Mouse (Mus musculus): ENCODE measurements around the gene Prdm4. TPM values are rescaled to one million over a fixed set of nuclear protein-coding genes. Genes with fewer than 3 reads are reported as not detected.

The Prdm4 gene
- polyA plus RNA-seq, 1 experiment from 2014 or later = 10.1 TPM

DNA sequence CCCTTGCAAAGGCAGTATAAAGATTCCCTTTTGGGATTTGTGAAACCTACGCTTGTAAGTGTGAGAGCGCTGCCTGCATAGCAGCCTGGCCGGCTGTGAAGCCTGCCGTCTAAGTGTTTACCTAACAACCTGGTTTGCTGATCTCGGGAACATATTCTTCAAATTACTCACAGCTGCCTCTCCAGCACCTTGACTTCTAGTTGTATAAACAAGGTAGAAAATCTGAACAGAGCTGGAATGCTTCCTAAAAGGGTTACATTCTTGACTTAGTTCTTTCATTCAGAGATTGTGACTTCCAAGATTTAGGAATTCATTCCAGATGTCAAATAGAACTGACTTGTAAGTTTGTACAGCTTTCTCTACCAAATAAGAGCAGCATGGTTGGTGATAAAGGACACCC, 41.1 kb downstream of the Prdm4 start:
- peaks cover 9% of the 10 kb centered on the region for H3K4me1 ChIP-seq (ENCODE audit: control insufficient read depth, insufficient read depth, low read length)
- no peak overlapping the region for H3K27ac ChIP-seq (ENCODE audit: low read length)
- no peak for ATAC-seq (ENCODE audit: insufficient read depth, low FRiP score)
- no peaks in the 10 kb centered on the region for H3K9me3 ChIP-seq (replicated peaks; ENCODE audit: control insufficient read depth, low read length)
- whole genome bisulfite sequencing = 75% methylated on average over 5 of the region's 5 CpGs
- H3K4me2 ChIP-seq (ENCODE audit: low read depth, low read length) = no peak overlapping the region
- H3K36me3 ChIP-seq (ENCODE audit: control insufficient read depth, insufficient read depth, low read length) = peaks cover 10% of the 10 kb centered on the region; the same call in 1 of the 2 replicates
- no peak overlapping the region for H3K4me3 ChIP-seq (replicated peaks; ENCODE audit: low read length)
- H3K27me3 ChIP-seq (ENCODE audit: control insufficient read depth, insufficient read depth, low read length) = no peaks in the 10 kb centered on the region
- no peak overlapping the region for H3K9ac ChIP-seq (ENCODE audit: low read length)

DNA sequence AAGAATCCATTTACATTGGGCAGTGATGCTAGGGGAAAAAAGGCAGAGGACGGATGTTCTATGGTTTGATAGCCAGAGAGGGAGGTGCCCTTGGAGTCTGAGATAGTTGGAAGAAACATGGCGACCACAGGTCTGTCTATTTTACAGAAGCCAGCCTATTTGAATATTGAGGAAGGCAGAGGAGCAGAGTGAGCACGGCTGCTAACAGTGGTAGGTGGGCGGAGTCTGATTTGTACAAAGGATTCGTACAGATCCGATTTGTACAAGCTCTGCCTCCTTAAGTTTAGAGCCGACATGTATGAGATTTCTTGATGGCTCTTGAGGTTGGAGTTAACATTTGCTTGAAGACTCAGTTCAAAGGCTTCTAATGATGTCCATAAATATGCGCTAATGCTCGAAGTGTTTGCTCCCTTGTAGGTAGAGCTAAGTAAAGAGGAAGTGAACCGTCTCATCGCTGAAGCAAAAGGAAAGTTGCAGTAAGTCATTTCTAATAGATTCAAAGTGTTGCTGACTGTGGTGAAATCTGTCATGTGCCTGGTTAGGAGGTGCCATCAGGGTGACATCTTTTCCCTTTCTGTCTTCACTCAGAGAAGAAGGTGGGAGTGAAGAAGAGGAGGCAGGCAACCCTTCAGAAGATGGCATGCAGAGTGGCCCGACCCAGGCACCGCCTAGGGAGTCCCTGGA, 42.9 kb downstream of the Prdm4 start:
- Histone ChIP-seq H3K36me3 (ENCODE audit: control insufficient read depth, insufficient read depth, low read length) (peaks cover 9% of the 10 kb centered on the region; the same call in 1 of the 2 replicates), H3K27me3 (ENCODE audit: control insufficient read depth, insufficient read depth, low read length) (no peaks in the 10 kb centered on the region), H3K27ac (ENCODE audit: low read length) (no peak overlapping the region), H3K4me1 (ENCODE audit: control insufficient read depth, insufficient read depth, low read length) (peaks cover 9% of the 10 kb centered on the region), H3K9ac (ENCODE audit: low read length) (no peak overlapping the region), H3K4me2 (ENCODE audit: low read depth, low read length) (no peak overlapping the region), H3K4me3 (replicated peaks; ENCODE audit: low read length) (no peak overlapping the region), H3K9me3 (replicated peaks; ENCODE audit: control insufficient read depth, low read length) (no peaks in the 10 kb centered on the region)
- WGBS = 88% methylated on average over 13 of the region's 13 CpGs
- ATAC-seq (ENCODE audit: insufficient read depth, low FRiP score) = no peak

DNA sequence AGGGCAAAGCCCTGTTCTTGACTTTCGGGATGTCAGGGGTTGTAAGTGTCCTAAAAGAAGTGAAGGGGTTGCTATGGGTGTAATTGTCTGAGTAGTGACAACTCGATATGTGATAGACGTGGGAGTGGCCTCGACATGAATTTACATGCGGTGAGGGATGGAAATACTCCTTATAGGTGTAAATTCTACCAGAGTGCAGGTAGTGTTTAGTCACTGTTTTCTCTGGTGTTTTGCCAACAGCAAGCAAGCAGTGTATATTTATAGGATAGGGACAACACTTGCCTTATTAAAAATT, 44.5 kb downstream of the Prdm4 start:
- H3K27ac ChIP-seq (ENCODE audit: low read length) = no peak overlapping the region
- WGBS = under 1% methylated on average over 5 of the region's 5 CpGs
- no peak for ATAC-seq (ENCODE audit: insufficient read depth, low FRiP score)

DNA sequence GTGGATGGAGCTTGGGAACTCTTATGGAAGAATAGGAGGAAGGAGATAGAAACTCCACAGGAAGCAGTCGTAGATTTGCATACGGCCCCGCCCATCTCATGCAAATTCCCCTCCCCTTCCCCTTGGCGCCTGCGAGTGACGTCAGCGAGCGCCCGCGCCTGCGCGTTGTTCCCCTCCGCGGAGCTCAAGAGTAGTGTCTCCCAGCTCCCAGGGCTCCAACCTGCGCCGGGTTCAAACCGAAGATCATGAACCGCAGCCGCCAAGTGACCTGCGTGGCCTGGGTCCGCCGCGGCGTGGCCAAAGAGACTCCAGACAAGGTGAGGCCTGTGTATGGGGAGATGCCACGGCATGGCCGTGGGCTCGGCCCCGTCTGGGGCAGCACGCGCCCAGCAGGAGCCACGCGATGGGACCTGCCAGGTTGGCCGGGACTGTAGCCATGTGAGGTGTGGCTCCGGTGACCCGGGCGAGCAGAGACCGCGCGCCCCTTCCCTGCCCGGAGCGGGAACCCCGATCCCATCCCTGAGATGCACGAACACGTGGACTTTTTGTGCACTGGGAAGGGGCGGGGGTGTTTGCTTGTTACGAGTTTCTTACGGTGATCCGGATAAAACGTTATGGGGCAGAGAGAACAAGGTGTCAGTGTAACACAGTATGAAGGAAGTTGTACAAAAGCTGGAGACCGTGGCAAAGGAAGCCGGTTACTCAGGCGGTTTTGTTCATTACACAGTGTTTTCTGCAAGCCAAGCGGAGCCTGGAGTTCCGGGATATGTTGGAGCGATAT, 45.1 kb downstream of the Prdm4 start:
- under 1% methylated on average over 55 of the region's 55 CpGs for WGBS
- peak; percentile 95 for ATAC-seq (ENCODE audit: insufficient read depth, low FRiP score)
- Histone ChIP-seq H3K27me3 (ENCODE audit: control insufficient read depth, insufficient read depth, low read length) (no peaks in the 10 kb centered on the region), H3K4me1 (ENCODE audit: control insufficient read depth, insufficient read depth, low read length) (peaks cover 9% of the 10 kb centered on the region), H3K36me3 (ENCODE audit: control insufficient read depth, insufficient read depth, low read length) (peaks cover 8% of the 10 kb centered on the region; the same call in 1 of the 2 replicates), H3K27ac (ENCODE audit: low read length) (peak overlapping the region; percentile 70; the same call in 1 of the 2 replicates), H3K9ac (ENCODE audit: low read length) (peak overlapping the region; percentile 94), H3K4me2 (ENCODE audit: low read depth, low read length) (peak overlapping the region; percentile 92), H3K4me3 (replicated peaks; ENCODE audit: low read length) (peak overlapping the region; percentile 98), H3K9me3 (replicated peaks; ENCODE audit: control insufficient read depth, low read length) (no peaks in the 10 kb centered on the region)

More for the DNA sequence above, 44.5 kb downstream of the Prdm4 start:
- H3K4me3 ChIP-seq (replicated peaks; ENCODE audit: low read length) = peak overlapping the region; percentile 98
- peaks cover 9% of the 10 kb centered on the region for H3K4me1 ChIP-seq (ENCODE audit: control insufficient read depth, insufficient read depth, low read length)
- peak overlapping the region; percentile 92 for H3K4me2 ChIP-seq (ENCODE audit: low read depth, low read length)
- no peaks in the 10 kb centered on the region for H3K9me3 ChIP-seq (replicated peaks; ENCODE audit: control insufficient read depth, low read length)
- H3K9ac ChIP-seq (ENCODE audit: low read length) = peak overlapping the region; percentile 94
- peaks cover 8% of the 10 kb centered on the region; the same call in 1 of the 2 replicates for H3K36me3 ChIP-seq (ENCODE audit: control insufficient read depth, insufficient read depth, low read length)
- H3K27me3 ChIP-seq (ENCODE audit: control insufficient read depth, insufficient read depth, low read length) = no peaks in the 10 kb centered on the region

DNA sequence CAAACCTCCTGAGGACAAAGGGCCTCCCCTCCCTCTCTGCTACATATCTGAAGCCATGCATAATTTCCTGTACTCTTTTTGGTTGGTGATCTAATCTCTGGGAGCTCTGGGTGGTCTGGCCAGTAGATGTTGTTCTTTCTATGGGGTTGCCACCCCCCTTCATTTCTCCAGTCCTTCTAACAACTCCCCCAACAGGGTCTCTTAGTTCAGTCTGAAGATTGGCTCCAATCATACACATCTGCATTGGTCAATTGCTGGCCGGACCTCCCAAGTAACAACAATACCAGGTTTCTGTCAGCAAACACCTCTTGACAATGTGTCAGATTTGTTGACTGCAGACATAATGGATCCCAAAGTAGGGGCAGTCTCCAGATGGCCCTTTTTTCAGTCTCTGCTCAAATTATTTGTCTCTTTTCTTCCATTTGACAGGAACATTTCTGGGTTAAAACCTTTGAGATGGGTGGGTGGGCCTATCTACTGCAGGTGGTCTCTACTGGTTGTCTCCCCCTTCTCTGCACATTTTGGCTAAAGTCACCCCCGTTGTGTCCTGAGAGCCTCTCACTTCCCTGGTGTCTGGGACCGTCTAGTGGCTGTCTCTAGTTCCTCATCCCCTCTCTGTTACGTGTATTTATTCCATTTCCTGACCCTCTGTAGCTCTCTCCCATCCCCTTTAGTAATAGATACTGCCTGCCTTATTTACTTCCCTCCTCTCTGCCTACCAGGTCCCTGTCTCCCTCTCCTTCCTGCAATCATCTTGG, 70.7 kb downstream of the Prdm4 start:
- no peaks in the 10 kb centered on the region for H3K27me3 ChIP-seq (ENCODE audit: control insufficient read depth, insufficient read depth, low read length)
- H3K4me3 ChIP-seq (replicated peaks; ENCODE audit: low read length) = no peak overlapping the region
- H3K27ac ChIP-seq (ENCODE audit: low read length) = no peak overlapping the region
- H3K4me2 ChIP-seq (ENCODE audit: low read depth, low read length) = no peak overlapping the region
- no peaks in the 10 kb centered on the region for H3K36me3 ChIP-seq (ENCODE audit: control insufficient read depth, insufficient read depth, low read length)
- no peaks in the 10 kb centered on the region for H3K4me1 ChIP-seq (ENCODE audit: control insufficient read depth, insufficient read depth, low read length)
- no peak for ATAC-seq (ENCODE audit: insufficient read depth, low FRiP score)
- no peaks in the 10 kb centered on the region for H3K9me3 ChIP-seq (replicated peaks; ENCODE audit: control insufficient read depth, low read length)
- WGBS = 60% methylated on average over 4 of the region's 4 CpGs
- no peak overlapping the region for H3K9ac ChIP-seq (ENCODE audit: low read length)

Other genes starting within 250 kb of the Prdm4 start
- gene Pwp1, start 87.6 kb downstream of the Prdm4 start, polyA plus RNA-seq (2015; fragmentation: Nextera tagmentation; extraction: Ambion mirVana) = 61.5 and 62.0 TPM in 2 replicates
- 0.36 and 0.37 TPM in 2 replicates for gene Ascl4, start 10.5 kb upstream of the Prdm4 start, polyA plus RNA-seq (2015; fragmentation: Nextera tagmentation; extraction: Ambion mirVana)
- 164 and 168 TPM in 2 replicates for gene Rtcb, start 40.7 kb upstream of the Prdm4 start, polyA plus RNA-seq (2015; fragmentation: Nextera tagmentation; extraction: Ambion mirVana)
- gene Bpifc, start 94.8 kb upstream of the Prdm4 start, polyA plus RNA-seq (2015; fragmentation: Nextera tagmentation; extraction: Ambion mirVana) = 3.0 and 6.3 TPM in 2 replicates
- gene Fbxo7, start 104.8 kb upstream of the Prdm4 start, polyA plus RNA-seq (2015; fragmentation: Nextera tagmentation; extraction: Ambion mirVana) = 38.0 and 39.2 TPM in 2 replicates

All from stomach, embryonic 16.5 days (tissue).